Mouse (Mus musculus) G1E (cell line): ENCODE measurements around the gene Fam8a1.

ENCODE experiments used
- CTCF ChIP-seq: IDR thresholded peaks from 2 replicates; pipeline ENCODE4 v1.5.1; 2012; ENCODE audit warnings: low read depth, low read length, inconsistent platforms, mixed read lengths
- TAL1 ChIP-seq: conservative IDR thresholded peaks from 2 replicates; pipeline ENCODE4 v1.6.1; 2012; ENCODE audit warnings: low read depth, low read length, inconsistent platforms, mixed read lengths

- TF ChIP-seq CTCF (no peak), TAL1 (no peak)
These were observed 48.2 kb upstream of the Fam8a1 start for GRCm38 (mm10) chr13:46620964-46621757.
